Mouse (Mus musculus): ENCODE measurements around the gene Klf2.

Klf2 gene

DNA sequence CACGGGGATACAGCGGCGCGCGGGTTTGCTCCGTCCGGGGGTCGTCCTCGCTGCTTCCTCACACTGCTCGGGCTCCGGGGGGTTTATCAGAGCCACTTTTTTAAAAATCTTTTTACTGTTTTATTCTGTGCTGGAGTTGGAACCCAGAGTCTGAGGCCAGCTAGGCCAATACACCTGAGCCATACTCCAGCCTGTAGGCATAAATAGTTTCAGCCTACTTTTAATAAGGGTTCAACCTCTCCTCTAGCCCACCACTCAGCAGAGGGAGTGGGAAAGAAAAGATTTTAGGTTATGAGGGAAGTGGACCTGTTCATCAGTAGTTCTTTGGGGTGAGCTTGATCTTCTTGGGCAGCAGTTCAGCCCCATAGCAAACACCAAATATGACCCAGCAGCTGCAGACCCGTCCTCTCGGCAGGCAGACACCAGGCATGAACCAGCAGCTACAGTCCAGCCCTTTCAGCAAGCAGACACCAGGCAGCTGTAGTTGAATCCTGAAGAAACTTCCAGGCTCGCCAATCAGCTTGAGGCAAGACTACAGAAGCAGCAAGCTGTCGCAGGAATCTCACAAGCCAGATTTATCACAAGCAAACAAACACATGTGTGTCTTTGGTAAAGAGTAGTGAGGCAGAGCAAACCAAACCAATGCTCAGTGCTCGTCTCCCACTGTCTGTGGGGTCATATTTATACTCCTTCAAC, 13.5 kb upstream of the Klf2 start, which contains the start of gene Gm10282:
Gene Gm10282 (minus strand): TSS at position 51 of the 696 bp plus-strand sequence.
- DNase-seq (ENCODE audit: low spot score), result no peak

GRCm38 (mm10) chr8:72306913-72307312, 11.9 kb upstream of the Klf2 start:
- DNase-seq (ENCODE audit: low spot score), result no peak

- no peak for DNase-seq (ENCODE audit: low spot score)
These were observed 10.6 kb upstream of the Klf2 start for GRCm38 (mm10) chr8:72308276-72308675.

DNA sequence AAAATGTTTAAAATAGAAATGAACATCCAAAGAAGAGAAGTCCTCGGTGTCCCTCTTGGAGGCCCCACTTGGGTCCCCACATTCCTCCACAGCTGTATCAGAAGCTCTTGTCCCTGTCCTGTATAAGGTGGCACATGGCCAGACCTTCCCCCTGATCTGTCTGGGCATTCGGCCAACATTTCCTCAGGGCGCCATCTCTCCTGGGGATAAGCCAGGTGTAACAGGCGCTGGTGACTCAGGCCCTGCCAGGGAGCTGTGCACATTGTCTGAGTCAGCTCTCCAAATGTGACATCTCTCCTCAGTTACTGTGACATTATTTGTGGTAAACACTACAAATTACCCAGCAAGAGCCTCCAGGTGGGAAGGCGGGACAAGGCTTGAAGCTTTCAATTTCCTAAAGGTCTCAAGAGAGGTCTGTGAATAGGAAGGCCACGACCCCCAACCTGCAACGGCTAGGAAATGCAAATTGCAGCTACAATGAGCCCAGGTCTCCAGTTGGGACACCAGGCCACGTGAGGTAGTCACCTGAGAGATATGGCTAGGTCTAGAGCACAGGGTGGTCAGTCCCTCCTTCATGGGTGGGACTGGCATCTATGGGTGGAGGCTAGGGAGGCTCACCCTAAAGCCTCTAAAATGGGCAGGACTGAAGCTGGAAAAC, 7.9 kb upstream of the Klf2 start:
- DNase-seq (ENCODE audit: low spot score), result no peak

DNA sequence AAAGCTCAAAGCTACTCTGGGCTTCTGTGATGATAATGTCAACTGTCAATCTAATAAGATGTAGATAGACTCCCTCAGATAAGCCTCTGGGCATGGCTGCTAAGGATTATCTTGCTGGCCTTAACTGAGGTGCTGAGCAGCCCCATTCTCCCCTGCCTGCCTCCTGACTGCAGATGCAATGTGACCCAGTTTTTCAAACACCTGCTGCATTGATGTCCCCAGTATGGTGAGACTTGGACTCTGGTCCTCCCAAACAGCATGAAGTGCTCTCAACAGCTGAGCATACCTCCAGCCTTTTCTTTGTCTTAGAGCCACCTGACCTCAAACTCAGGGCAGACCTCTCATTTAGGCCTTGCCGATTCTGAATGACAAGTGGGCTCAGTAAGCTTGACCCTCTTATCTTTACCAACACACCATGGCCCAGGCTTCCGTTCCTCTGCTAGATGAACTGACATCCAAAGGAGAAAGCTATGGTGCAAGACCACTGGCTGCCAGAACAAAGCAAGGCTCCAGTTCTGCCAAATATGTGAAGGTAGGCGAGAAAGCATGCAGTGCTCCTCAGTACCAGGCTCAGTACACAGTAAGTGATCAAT, 5.8 kb upstream of the Klf2 start:
- no peak for DNase-seq (ENCODE audit: low spot score)

DNA sequence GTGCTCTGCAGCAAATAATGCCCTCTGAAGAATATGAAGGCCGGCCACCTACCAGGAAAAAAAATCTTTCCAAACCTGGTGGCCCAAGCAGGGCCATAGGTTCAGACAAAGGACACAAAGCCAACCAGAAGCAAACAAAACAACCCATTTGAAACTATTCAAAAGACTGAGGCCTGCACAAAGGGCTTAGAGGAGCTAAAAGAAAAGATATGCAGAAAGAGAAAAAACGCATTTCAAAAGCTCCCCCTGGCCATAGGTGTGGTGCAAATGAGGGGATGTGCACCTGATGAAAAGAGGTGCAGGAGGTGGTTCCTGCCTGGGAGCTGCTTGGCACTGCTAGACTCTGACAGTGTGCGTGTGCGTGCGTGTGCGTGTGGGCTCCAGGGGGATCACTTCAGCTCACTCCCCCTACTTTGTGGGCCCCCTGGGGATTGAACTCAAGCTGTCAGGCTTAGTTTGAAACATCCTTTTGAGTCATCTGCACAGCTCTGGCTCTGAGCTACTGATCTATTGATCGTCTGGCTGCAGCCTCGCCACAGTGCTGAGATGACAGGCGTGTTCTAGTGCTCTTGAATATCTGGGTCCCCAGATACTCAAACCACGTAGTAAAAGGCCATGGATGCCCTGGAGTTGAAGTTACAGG, 2.7 kb upstream of the Klf2 start:
- no peak for DNase-seq (ENCODE audit: low spot score)

- no peak for DNase-seq (ENCODE audit: low spot score)
These were observed 1.0 kb upstream of the Klf2 start for GRCm38 (mm10) chr8:72317741-72318301.

- no peak for DNase-seq (ENCODE audit: low spot score)
These were observed 564 bp downstream of the Klf2 start for GRCm38 (mm10) chr8:72319397-72319796.

- no peak for DNase-seq (ENCODE audit: low spot score)
These were observed 1.3 kb downstream of the Klf2 start for GRCm38 (mm10) chr8:72319921-72320802.

- no peak for DNase-seq (ENCODE audit: low spot score)
These were observed 2.2 kb downstream of the Klf2 start for GRCm38 (mm10) chr8:72320803-72321583.

DNA sequence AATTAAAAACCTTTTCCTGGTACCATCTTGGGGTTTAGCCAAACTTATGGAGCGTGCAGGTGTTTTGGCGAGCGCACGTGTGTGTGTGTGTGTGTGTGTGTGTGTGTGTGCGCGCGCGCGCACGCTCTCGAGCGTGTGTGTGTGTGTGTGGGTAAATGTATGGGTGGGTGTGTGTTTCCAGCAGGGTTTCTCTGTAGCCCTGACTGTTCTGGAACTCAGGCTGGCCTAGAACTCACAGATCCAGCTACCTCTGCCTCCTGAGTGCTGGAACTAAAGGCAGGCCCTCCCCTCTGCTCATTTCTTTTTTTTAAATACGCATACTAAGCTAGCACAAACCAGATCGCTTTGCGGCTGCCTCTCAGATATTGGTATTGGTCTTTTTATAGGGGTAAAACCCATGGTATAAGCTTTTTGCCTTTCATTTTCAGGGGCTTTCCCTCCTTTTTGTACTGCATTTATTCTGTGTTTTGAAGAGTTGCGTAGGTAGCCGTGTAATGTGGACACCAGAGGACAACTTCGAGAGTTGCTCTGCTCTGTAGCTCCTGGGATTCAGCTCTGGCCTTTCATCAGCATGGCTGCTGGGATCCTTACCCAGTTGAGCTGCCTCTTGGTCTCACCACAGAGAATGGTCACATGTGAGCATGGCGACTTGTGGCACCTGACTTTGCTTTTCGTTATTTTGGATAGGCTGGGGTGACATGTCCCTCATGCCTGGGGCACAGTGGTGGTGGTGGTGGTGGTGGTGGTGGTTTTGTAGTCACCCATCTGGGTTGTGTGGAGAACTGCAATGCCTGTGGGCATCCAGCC, 3.0 kb downstream of the Klf2 start:
- no peak for DNase-seq (ENCODE audit: low spot score)

DNA sequence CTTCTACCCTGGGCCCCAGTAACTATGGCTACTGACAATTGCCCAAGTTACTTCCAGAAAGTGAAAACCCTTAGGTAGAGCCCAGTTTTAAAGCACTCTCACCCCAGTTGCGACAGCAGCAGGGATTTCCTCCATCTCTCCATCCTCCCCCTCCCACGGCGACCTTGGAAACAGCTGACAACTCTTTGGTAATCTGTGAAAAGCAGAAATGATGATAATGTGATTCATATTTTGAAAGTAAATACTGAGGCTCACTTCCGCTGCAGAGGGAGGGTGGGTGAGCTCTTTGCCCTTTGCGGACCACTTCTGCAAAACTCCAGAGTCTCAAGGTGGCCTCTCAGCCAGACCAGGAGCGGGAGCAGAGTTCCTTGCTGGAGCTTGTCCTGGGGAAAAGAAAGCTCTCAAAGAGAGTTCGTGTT, 3.6 kb downstream of the Klf2 start:
- DNase-seq (ENCODE audit: low spot score), result no peak

- no peak for DNase-seq (ENCODE audit: low spot score)
These were observed 4.4 kb downstream of the Klf2 start for GRCm38 (mm10) chr8:72323131-72323725.

DNA sequence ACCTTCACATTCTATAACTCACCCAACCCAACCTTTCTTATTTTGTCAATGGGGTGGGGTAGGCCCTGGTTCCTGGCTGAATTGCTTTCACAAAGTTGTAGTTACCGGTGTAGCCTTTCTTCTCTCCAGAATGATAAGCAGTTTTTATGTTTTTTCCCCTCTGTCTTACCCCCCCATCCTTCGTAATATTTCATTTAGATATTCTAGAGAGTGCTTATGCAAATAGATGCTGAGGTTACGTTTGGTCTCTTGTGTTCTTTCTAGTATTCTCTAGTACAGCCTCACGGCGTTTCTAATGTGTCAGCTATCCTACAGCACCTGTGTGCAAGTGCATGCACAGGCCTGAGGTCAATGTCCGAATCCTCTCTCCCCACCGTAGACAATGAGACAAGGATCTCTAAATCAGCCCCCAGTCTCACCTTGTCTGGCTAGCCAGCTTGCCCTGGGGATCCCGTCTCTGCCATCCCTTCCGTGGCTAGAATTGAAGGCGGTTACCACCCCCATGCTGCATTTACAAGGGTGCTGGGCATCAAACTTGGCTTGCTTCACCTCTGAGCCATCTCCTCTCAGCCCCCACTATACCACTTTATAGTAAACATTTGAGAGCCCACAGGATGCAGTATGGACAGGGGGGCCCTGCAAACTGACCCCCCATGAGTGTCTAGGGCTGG, 5.3 kb downstream of the Klf2 start:
- DNase-seq (ENCODE audit: low spot score), result no peak

GRCm38 (mm10) chr8:72324708-72325107, 5.9 kb downstream of the Klf2 start:
- no peak for DNase-seq (ENCODE audit: low spot score)

DNA sequence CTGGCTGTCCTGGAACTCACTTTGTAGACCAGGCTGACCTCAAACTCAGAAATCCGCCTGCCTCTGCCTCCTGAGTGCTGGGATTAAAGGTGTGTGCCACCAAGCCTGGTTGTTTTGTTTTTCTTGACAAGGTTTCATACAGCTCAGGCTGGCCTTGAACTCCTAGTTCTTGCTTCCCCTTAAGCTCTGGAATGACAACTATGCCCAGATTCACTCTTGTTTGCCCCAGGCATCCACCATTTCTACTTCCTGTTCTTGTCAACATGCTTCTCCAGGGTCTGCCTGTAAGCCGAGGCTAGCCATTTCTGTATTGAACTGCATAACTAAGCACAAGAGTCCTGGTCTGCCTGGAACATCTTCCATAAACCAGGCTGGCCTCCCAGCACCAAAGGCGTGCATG, 10.3 kb downstream of the Klf2 start:
- no peak for DNase-seq (ENCODE audit: low spot score)

- no peak for DNase-seq (ENCODE audit: low spot score)
These were observed 12.1 kb downstream of the Klf2 start for GRCm38 (mm10) chr8:72330806-72331516.

GRCm38 (mm10) chr8:72331631-72332030, 12.8 kb downstream of the Klf2 start:
- no peak for DNase-seq (ENCODE audit: low spot score)
